Mouse (Mus musculus) limb, embryonic 14.5 days (tissue): ENCODE measurements around the gene Hoxa6. TPM values are rescaled to one million over a fixed set of nuclear protein-coding genes. Genes with fewer than 3 reads are reported as not detected.
A peak's percentile ranks its signal among the peaks of the same experiment; 100 is the strongest.

Experiments
- ATAC-seq: fragments of 200-750 bp; cut with Nextera tagmentation; 2 replicates; pipeline ENCODE4 v1.8.0; 2017; ENCODE audit warnings: low read depth, moderate number of reproducible peaks, moderate TSS enrichment; ENCODE audit not compliant: low FRiP score
- DNase-seq: peaks from one replicate; pipeline ENCODE4 v3.0.0-alpha.2; 2015; ENCODE audit warnings: low spot score
- H3K27ac ChIP-seq: fragments of 300-500 bp; sonication (generic); replicated peaks from 2 replicates; pipeline ENCODE4 v1.5.1; 2014; ENCODE audit warnings: low read depth, mild to moderate bottlenecking, low read length, moderate library complexity, mixed read lengths
- H3K27me3 ChIP-seq: fragments of 300-500 bp; sonication (generic); 2 replicates; pipeline ENCODE4 v1.6.1; 2014; ENCODE audit warnings: low read length, mixed read lengths; ENCODE audit not compliant: control insufficient read depth, insufficient read depth
- H3K36me3 ChIP-seq: fragments of 300-500 bp; sonication (generic); 2 replicates; pipeline ENCODE4 v1.6.1; 2014; ENCODE audit warnings: mild to moderate bottlenecking, low read length, moderate library complexity, mixed read lengths; ENCODE audit not compliant: control insufficient read depth, insufficient read depth
- H3K4me1 ChIP-seq: fragments of 300-500 bp; sonication (generic); 2 replicates; pipeline ENCODE4 v1.6.1; 2014; ENCODE audit warnings: antibody characterized with exemption, low read length, mixed read lengths; ENCODE audit not compliant: control insufficient read depth, insufficient read depth
- H3K4me2 ChIP-seq: fragments of 300-500 bp; sonication (generic); replicated peaks from 2 replicates; pipeline ENCODE4 v1.6.1; 2014; ENCODE audit warnings: low read depth, mild to moderate bottlenecking, low read length, moderate library complexity; ENCODE audit not compliant: severe bottlenecking
- H3K4me3 ChIP-seq: fragments of 300-500 bp; sonication (generic); replicated peaks from 2 replicates; pipeline ENCODE4 v1.5.1; 2014; ENCODE audit warnings: low read length
- H3K9ac ChIP-seq: fragments of 300-500 bp; sonication (generic); 2 replicates; pipeline ENCODE4 v1.6.1; 2014; ENCODE audit warnings: mild to moderate bottlenecking, low read depth, low read length, moderate library complexity; ENCODE audit not compliant: severe bottlenecking
- H3K9me3 ChIP-seq: fragments of 300-500 bp; sonication (generic); 2 replicates; pipeline ENCODE4 v1.6.1; 2016; ENCODE audit warnings: low read length; ENCODE audit not compliant: control insufficient read depth
- POLR2A ChIP-seq: fragments of 200-500 bp; IDR thresholded peaks from 2 replicates; pipeline ENCODE4 v1.8.0; 2012; ENCODE audit warnings: inconsistent platforms, mild to moderate bottlenecking, moderate library complexity, borderline replicate concordance; ENCODE audit not compliant: insufficient read depth, insufficient read length; ENCODE audit errors: extremely low read depth
- WGBS: fragments of 180-500 bp; shearing (Covaris S2); extraction: QIAGEN DNeasy Blood & Tissue Kit; methylation state at CpG from one replicate; pipeline ENCODE4 v1.1.7; 2014; 5-methylcytosine and 5-hydroxymethylcytosine counted together
- polyA plus RNA-seq, 2 experiments: library from polyadenylated mRNA; depleted of rRNA in 1 of 2; stranded (reverse) in 1 of 2; unstranded in 1 of 2; fragments of >200 nt; fragmentation: Nextera tagmentation in 1 of 2; extraction: Ambion mirVana in 1 of 2; gene quantifications; 2 replicates each; pipeline versions ENCODE4 v1.2.1 to v1.2.3; 2012 to 2014

Gene Hoxa6
- polyA plus RNA-seq, 2 experiments, result 0.66 to 3.9 TPM

- Histone ChIP-seq H3K4me2 (peak overlapping the region; percentile 96), H3K4me3 (peak overlapping the region; percentile 90), H3K27me3 (no peaks in the 10 kb centered on the region), H3K9ac (peak overlapping the region; percentile 100), H3K36me3 (peaks cover 69% of the 10 kb centered on the region), H3K9me3 (no peaks in the 10 kb centered on the region), H3K4me1 (peaks cover 16% of the 10 kb centered on the region), H3K27ac (peak overlapping the region; percentile 99)
- ATAC-seq (no peak), DNase-seq (no peak)
- no peak for TF ChIP-seq POLR2A
- WGBS, result 1% methylated on average over 38 of the region's 38 CpGs
Observed at GRCm38 (mm10) chr6:52228475-52229465, 20.2 kb upstream of the Hoxa6 start.

DNA sequence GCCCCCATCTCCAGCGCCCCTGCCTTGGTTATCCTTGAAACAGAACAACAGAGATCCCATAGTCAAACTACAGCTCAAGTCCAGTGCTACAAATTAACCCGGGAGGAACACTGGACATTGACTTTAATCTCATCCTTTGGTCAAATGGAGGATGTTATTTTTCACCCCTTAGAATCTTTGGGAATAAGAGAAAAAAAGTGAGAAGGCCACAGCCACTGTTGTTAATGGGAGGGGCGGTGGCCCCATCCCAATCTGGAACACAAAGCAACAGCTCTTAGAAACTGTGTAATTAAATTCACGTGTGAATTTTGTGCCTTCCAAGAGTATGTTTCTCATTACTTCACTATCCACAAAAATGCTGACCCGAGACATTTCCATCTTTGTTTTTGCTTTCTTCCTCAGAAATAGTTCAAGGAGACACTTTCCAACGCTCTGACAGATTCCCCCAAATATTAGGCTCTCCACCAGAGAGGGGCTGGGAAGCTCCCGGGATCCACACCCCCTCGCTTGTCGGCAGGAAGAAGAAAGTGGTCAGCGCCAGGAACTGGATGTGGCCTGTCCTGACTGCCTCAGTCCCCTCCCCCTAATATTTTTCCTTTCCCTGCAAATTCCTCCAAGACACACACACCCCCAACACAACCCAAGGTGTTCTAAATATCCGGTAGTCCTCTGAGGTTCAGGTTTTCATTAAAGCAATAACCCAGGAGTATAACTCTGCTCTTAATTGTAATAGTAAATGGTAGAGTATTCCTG is 19.1 kb upstream of the Hoxa6 start:
- TF ChIP-seq POLR2A, result no peak
- no peaks in the 10 kb centered on the region for H3K9me3 ChIP-seq
- H3K4me2 ChIP-seq, result peak overlapping the region; percentile 96
- H3K4me1 ChIP-seq, result peaks cover 16% of the 10 kb centered on the region
- peak; percentile 78 for DNase-seq
- H3K36me3 ChIP-seq, result peaks cover 67% of the 10 kb centered on the region
- peak overlapping the region; percentile 90 for H3K4me3 ChIP-seq
- H3K27me3 ChIP-seq, result no peaks in the 10 kb centered on the region
- peak overlapping the region; percentile 100 for H3K9ac ChIP-seq
- ATAC-seq, result no peak
- H3K27ac ChIP-seq, result peak overlapping the region; percentile 95
- WGBS, result 5% methylated on average over 11 of the region's 11 CpGs

- TF ChIP-seq POLR2A, result 0 out of 2 replicates have a peak, but pooled peaks have one; percentile 29
- DNase-seq (peak; percentile 74), ATAC-seq (no peak)
- WGBS, result 2% methylated on average over 26 of the region's 26 CpGs
- peaks cover 22% of the 10 kb centered on the region for H3K4me1 ChIP-seq
- peaks cover 58% of the 10 kb centered on the region for H3K36me3 ChIP-seq
- peak overlapping the region; percentile 100 for H3K9ac ChIP-seq
- H3K27ac ChIP-seq, result peak overlapping the region; percentile 95
- H3K4me3 ChIP-seq, result peak overlapping the region; percentile 90
- H3K4me2 ChIP-seq, result peak overlapping the region; percentile 96
- H3K27me3 ChIP-seq, result no peaks in the 10 kb centered on the region
- H3K9me3 ChIP-seq, result no peaks in the 10 kb centered on the region
Observed at GRCm38 (mm10) chr6:52226569-52227257, 18.2 kb upstream of the Hoxa6 start.

DNA sequence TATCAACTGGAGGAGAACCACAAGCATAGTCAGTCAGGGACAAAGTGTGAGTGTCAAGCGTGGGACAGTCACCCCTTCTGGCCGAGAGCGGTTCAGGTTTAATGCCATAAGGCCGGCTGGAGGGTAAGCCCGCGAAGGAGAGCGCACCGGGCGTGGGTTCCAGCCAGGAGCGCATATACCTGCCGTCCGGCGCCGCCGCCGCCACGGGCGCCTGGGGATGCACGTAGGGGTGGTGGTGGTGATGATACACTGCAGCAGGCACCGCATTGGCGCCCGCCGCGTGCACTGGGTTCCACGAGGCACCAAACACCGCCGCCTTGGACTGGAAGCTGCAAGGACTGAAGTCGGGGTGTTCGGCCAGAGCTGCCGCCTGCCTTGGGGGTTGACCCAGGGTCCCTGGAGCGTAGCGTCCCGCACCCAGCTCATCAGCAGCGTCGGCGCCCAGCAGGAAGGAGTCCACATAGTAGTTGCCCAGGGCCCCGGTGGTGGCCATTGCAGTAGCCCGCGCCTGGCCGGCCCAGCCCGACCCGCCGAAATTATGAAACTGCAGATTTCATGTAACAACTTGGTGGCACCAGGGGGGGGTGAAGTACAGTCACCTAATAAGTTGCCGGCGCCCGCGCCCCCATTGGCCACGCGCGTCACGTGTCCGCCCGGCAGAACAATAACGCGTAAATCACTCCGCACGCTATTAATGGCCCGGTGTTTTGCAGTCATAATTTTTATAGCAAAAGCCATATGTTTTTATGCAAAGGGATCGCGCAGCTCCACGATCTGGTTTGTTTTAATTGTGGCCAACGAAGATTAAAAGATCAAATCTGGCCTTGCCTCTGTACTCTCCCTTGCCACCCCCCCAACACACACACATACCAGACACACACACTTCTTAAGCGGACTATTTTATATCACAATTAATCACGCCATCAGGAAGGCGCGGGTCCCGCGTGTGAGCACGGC is 17.4 kb upstream of the Hoxa6 start:
- peak overlapping the region; percentile 95 for H3K27ac ChIP-seq
- H3K4me3 ChIP-seq, result peak overlapping the region; percentile 90
- H3K27me3 ChIP-seq, result no peaks in the 10 kb centered on the region
- H3K4me1 ChIP-seq, result peaks cover 24% of the 10 kb centered on the region
- peak; percentile 43; the same call in 1 of the 2 replicates for TF ChIP-seq POLR2A
- under 1% methylated on average over 65 of the region's 69 CpGs for WGBS
- peaks cover 51% of the 10 kb centered on the region for H3K36me3 ChIP-seq
- ATAC-seq (peak; percentile 71), DNase-seq (peak; percentile 98)
- H3K9ac ChIP-seq, result peak overlapping the region; percentile 100
- H3K4me2 ChIP-seq, result peak overlapping the region; percentile 96
- no peaks in the 10 kb centered on the region for H3K9me3 ChIP-seq
